Mouse (Mus musculus) cerebellum, postnatal 4 days (tissue): ENCODE data around the gene Gm21977.
"Not testable (repeated sequence)": the region's sequence is repeated elsewhere in the genome, so short reads cannot be mapped to it uniquely, and the experiment has no call there.

ENCODE experiments used
- DNase-seq, 2 experiments: peaks; one replicate each; pipeline ENCODE4 v3.0.0; 2022; ENCODE audit warnings: low spot score in 2 of 2, mixed read lengths in 1 of 2

Gene Gm21977

GRCm38 (mm10) chr14:42853377-42853776 is at the start of gene Gm21977:
Gene Gm21977 (minus strand): TSS chr14:42853477.
- not testable (repeated sequence) for DNase-seq
